Mouse (Mus musculus): ENCODE data around the gene Haao.

Haao gene

GRCm38 (mm10) chr17:83837659-83838190 lies 10.0 kb downstream of the Haao start:
- DNase-seq (ENCODE audit: low read depth, low spot score), result peak; percentile 50

GRCm38 (mm10) chr17:83836048-83836447 lies 11.7 kb downstream of the Haao start:
- no peak for DNase-seq (ENCODE audit: low read depth, low spot score)

DNA sequence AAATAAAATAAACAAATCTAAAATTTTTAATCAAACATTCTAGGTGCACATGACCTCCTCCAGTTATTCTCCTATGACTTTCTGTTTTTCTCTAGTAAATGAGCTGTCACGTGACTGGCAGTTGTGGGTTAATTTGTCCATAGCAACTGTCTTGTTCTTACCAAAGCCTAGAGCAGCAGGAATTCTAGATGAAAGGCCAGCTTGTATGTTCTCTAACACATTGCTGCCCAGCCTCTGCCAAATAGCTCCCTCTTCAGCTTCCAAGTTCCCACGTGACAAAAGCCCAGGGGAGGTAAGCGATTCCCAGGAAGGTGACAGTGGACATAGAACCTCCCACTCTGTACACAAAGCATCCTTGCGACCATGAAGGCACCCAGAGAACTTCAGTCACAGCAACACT lies 13.6 kb downstream of the Haao start:
- DNase-seq (ENCODE audit: low read depth, low spot score), result no peak

- peak; percentile 90 for DNase-seq (ENCODE audit: low read depth, low spot score)
These were observed 17.0 kb downstream of the Haao start for GRCm38 (mm10) chr17:83830616-83831292.

DNA sequence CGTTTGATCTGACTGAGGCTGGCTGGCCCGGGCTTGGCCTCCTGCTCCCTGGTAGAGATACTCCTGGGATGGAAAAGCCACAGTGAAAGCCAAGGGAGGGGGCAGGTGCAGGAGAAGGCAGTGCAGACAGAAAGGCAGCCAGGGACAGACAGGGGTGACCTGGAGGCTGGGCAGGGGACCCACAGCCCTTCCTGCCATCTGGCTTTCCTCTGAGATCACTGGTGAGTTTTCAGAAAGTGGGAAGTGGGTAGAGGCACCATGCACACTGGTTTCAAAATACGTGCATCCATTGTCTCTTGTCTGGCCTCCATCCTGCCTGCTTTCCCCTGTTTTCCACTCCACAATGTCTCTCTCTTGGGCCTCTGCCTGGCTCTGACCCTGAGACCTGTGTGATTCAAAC lies 18.4 kb downstream of the Haao start:
- no peak for DNase-seq (ENCODE audit: low read depth, low spot score)

DNA sequence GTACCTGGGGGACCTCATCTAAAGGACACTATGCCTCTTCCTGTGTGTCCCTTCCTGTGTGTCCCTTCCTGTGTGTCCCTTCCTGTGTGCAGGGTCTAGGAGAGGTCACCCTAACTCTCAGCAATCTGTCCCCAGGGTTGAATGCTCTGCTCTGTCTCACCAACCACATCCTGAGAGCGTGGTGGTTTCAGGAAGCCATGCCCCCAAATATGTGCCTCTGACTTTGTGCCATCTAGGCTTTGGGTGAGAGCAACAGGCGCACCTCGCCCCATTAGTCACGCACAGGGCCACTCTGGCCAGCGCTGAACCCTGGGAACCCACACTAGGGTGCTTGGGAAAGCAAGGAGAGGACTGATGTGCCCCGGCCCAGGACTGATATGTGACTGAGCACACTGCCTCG lies 23.9 kb downstream of the Haao start:
- DNase-seq (ENCODE audit: low read depth, low spot score), result no peak

GRCm38 (mm10) chr17:83821876-83822275 lies 25.9 kb downstream of the Haao start:
- no peak for DNase-seq (ENCODE audit: low read depth, low spot score)

- no peak for DNase-seq (ENCODE audit: low read depth, low spot score)
These were observed 27.1 kb downstream of the Haao start for GRCm38 (mm10) chr17:83820701-83821100.

GRCm38 (mm10) chr17:83819503-83819902 lies 28.3 kb downstream of the Haao start:
- no peak for DNase-seq (ENCODE audit: low read depth, low spot score)

DNA sequence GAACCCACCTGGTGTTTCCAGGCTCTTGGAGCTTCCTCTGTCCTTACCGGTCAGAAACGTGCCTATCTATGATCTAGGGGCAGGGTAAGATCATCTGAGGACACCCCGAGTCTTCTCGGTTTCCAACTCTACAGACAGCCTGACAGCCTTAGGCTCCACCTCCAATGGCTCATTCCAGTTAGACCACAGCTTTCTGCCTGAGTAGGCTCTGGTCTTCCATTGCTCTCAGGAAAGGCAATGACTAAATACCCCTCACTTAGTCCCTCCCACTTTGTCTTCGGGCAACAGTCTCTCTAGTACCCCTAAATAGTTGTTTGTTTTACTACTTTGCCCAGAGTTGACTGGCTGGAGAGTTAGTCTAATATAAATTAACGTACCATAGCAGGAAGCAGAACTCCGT lies 30.8 kb downstream of the Haao start:
- no peak for DNase-seq (ENCODE audit: low read depth, low spot score)

- DNase-seq (ENCODE audit: low read depth, low spot score), result no peak
These were observed 34.7 kb downstream of the Haao start for GRCm38 (mm10) chr17:83813050-83813449.

- no peak for DNase-seq (ENCODE audit: low read depth, low spot score)
These were observed 35.4 kb downstream of the Haao start for GRCm38 (mm10) chr17:83812200-83812944.

GRCm38 (mm10) chr17:83810285-83810684 lies 37.5 kb downstream of the Haao start:
- DNase-seq (ENCODE audit: low read depth, low spot score), result no peak

- DNase-seq (ENCODE audit: low read depth, low spot score), result no peak
These were observed 38.5 kb downstream of the Haao start for GRCm38 (mm10) chr17:83809197-83809829.

- DNase-seq (ENCODE audit: low read depth, low spot score), result no peak
These were observed 39.2 kb downstream of the Haao start for GRCm38 (mm10) chr17:83808476-83809098.

DNA sequence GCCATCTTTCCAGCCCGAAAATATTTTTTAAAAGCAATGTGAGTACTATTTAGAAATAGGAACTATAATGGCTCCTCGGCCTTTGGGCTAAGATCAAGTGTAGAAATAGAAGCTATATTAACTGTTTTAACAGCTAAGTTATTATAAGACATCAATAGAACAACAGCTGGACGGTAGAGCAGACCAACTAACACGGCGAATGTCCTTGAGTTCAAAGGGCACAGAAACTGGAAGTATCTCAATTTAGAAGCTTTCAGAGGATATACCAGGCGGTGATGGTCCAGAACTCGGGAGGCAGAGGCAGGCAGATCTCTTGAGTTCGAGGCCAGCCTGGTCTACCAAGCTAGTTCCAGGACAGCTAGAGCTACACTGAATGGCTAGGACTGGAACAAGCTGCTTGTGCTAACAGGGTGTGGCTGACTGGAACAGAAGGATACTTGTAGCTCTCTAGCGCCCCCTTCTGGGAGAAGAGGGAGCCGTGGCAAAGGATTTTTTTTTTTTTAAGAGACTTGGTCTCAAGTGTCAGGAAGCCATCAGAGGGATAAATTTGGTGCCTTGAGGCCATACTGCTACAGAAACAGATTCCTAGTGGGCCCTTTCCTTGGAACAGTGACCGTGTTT lies 39.9 kb downstream of the Haao start:
- peak; percentile 92 for DNase-seq (ENCODE audit: low read depth, low spot score)

DNA sequence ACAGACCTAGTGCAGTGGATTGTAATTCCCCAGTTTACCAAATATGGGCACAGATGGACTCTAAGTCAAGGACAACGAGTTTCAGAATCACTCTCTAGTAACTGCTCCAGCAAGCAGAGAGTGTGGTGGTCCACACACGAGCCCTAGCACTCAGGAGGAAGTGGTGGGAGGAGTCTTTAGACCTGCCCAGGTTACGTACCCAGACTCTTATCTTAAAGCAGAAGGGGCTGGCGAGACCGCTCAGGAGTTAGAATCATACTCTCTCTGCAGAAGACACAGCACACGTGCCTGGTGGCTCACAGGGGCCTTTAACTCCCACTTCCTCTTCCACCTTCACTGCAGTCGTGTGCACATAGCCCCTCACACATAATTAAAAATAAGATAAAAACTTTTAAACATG lies 40.4 kb downstream of the Haao start:
- peak; percentile 89 for DNase-seq (ENCODE audit: low read depth, low spot score)

DNA sequence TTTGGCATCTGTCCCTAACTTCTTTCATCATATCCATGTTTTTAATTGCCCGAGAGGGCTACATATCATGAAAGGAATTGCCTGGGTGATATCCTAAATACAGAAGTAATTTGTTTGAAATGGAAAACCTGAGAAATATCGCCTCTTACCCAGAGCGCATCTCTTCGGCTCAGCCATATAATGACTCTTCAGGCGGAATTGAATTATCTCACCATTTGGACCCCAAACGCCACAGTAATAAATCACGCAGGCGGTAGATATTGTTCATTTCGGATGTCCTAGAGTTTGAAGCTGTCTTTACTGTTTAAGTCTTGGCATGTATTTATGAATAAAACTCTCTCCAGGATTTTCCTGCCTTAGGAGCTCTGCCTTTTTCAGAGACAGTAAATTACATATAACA lies 42.7 kb downstream of the Haao start:
- DNase-seq (ENCODE audit: low read depth, low spot score), result no peak

GRCm38 (mm10) chr17:83803987-83804386 lies 43.8 kb downstream of the Haao start:
- DNase-seq (ENCODE audit: low read depth, low spot score), result no peak

GRCm38 (mm10) chr17:83799506-83800050 lies 48.2 kb downstream of the Haao start:
- DNase-seq (ENCODE audit: low read depth, low spot score), result no peak

- DNase-seq (ENCODE audit: low read depth, low spot score), result no peak
These were observed 52.6 kb downstream of the Haao start for GRCm38 (mm10) chr17:83795121-83795520.
